Mouse (Mus musculus) spleen, adult 2 months (tissue): ENCODE measurements at regions not wholly inside any gene's neighbourhood (a gene's known extent, or its start where the extent isn't known, plus 50 kb on each side); places are given as distances from the start of the nearest gene placed in this dataset.

Experiments
- DNase-seq, 2 experiments: peaks; one replicate each; pipeline versions ENCODE4 v3.0.0 to v3.0.0-alpha.2; 2012 to 2021; ENCODE audit warnings: low spot score in 2 of 2, low read depth in 1 of 2
- H3K27ac ChIP-seq: fragments of 200-500 bp; 2 replicates; pipeline ENCODE4 v1.5.1; 2012; ENCODE audit warnings: low read length, inconsistent platforms; ENCODE audit not compliant: insufficient read depth
- H3K27me3 ChIP-seq: fragments of 200-500 bp; 2 replicates; pipeline ENCODE4 v1.6.1; 2012; ENCODE audit warnings: mild to moderate bottlenecking, moderate library complexity, low read length, inconsistent platforms; ENCODE audit not compliant: control insufficient read depth, insufficient read depth
- H3K36me3 ChIP-seq: fragments of 200-500 bp; 2 replicates; pipeline ENCODE4 v1.6.1; 2012; ENCODE audit warnings: mild to moderate bottlenecking, low read length, inconsistent platforms; ENCODE audit not compliant: control insufficient read depth, insufficient read depth
- H3K4me1 ChIP-seq: fragments of 200-500 bp; 2 replicates; pipeline ENCODE4 v1.6.1; 2011; ENCODE audit warnings: inconsistent platforms; ENCODE audit not compliant: control insufficient read depth, insufficient read depth, insufficient read length
- H3K4me3 ChIP-seq: fragments of 200-500 bp; 2 replicates; pipeline ENCODE4 v1.5.1; 2011; ENCODE audit warnings: mild to moderate bottlenecking, inconsistent platforms; ENCODE audit not compliant: insufficient read depth, insufficient read length; ENCODE audit errors: extremely low read depth
- CTCF ChIP-seq: fragments of 200-500 bp; IDR thresholded peaks from 2 replicates; pipeline ENCODE4 v1.5.1; 2011; ENCODE audit warnings: mild to moderate bottlenecking, inconsistent platforms; ENCODE audit not compliant: insufficient read depth, insufficient read length, insufficient replicate concordance; ENCODE audit errors: extremely low read depth
- POLR2A ChIP-seq: fragments of 200-500 bp; IDR thresholded peaks from 2 replicates; pipeline ENCODE4 v1.6.1; 2011; ENCODE audit warnings: low read depth, low read length, inconsistent platforms
- WGBS: fragments of 180-500 bp; shearing (Covaris S2); methylation state at CpG from one replicate; pipeline ENCODE4 v1.1.7; 2018; 5-methylcytosine and 5-hydroxymethylcytosine counted together

GRCm38 (mm10) chrX:135080380-135081158 is 71.6 kb upstream of the Zmat1 start:
- Histone ChIP-seq H3K4me3 (no peak overlapping the region), H3K27me3 (no peaks in the 10 kb centered on the region), H3K4me1 (no peaks in the 10 kb centered on the region), H3K36me3 (no peaks in the 10 kb centered on the region), H3K27ac (no peak overlapping the region)
- TF ChIP-seq CTCF (no peak), POLR2A (no peak)
- no peak for DNase-seq
- 82% methylated on average over 2 of the region's 2 CpGs for WGBS

- no peak overlapping the region for H3K27ac ChIP-seq
- TF ChIP-seq CTCF, result no peak
- TF ChIP-seq POLR2A, result no peak
- 32% methylated on average over 2 of the region's 2 CpGs for WGBS
- H3K36me3 ChIP-seq, result no peaks in the 10 kb centered on the region
- H3K4me1 ChIP-seq, result no peaks in the 10 kb centered on the region
- no peak overlapping the region for H3K4me3 ChIP-seq
- no peak for DNase-seq
- no peaks in the 10 kb centered on the region for H3K27me3 ChIP-seq
Measured at GRCm38 (mm10) chrX:135079388-135079787, 70.4 kb upstream of the Zmat1 start.

GRCm38 (mm10) chrX:135075903-135076302 is 66.9 kb upstream of the Zmat1 start:
- TF ChIP-seq POLR2A (no peak), CTCF (no peak)
- Histone ChIP-seq H3K4me3 (no peak overlapping the region), H3K4me1 (no peaks in the 10 kb centered on the region), H3K27ac (no peak overlapping the region), H3K36me3 (no peaks in the 10 kb centered on the region), H3K27me3 (no peaks in the 10 kb centered on the region)
- DNase-seq, result no peak
- 80% methylated on average over 2 of the region's 2 CpGs for WGBS

GRCm38 (mm10) chrX:135069448-135069847 is 60.4 kb upstream of the Zmat1 start:
- Histone ChIP-seq H3K36me3 (no peaks in the 10 kb centered on the region), H3K27me3 (no peaks in the 10 kb centered on the region), H3K4me1 (no peaks in the 10 kb centered on the region), H3K27ac (no peak overlapping the region), H3K4me3 (no peak overlapping the region)
- DNase-seq, result no peak
- WGBS, result 58% methylated on average over 1 of the region's 1 CpGs
- TF ChIP-seq CTCF (no peak), POLR2A (no peak)

- Histone ChIP-seq H3K4me1 (no peaks in the 10 kb centered on the region), H3K4me3 (no peak overlapping the region), H3K27ac (no peak overlapping the region), H3K36me3 (no peaks in the 10 kb centered on the region), H3K27me3 (no peaks in the 10 kb centered on the region)
- 87% methylated on average over 3 of the region's 3 CpGs for WGBS
- TF ChIP-seq POLR2A (no peak), CTCF (no peak)
- DNase-seq, result no peak
Measured at GRCm38 (mm10) chrX:135060184-135060583, 51.2 kb upstream of the Zmat1 start.

- Histone ChIP-seq H3K27ac (no peak overlapping the region), H3K4me1 (no peaks in the 10 kb centered on the region), H3K36me3 (no peaks in the 10 kb centered on the region), H3K27me3 (no peaks in the 10 kb centered on the region), H3K4me3 (no peak overlapping the region)
- DNase-seq, result no peak
- TF ChIP-seq CTCF (no peak), POLR2A (no peak)
- WGBS, result 66% methylated on average over 3 of the region's 3 CpGs
Measured at GRCm38 (mm10) chrX:135058949-135059348, 49.9 kb upstream of the Zmat1 start.
